Mouse (Mus musculus) intestine, embryonic 14.5 days (tissue): ENCODE results near the gene Mrpl48. TPM values are rescaled to one million over a fixed set of nuclear protein-coding genes. Genes with fewer than 3 reads are reported as not detected.
A peak's percentile ranks its signal among the peaks of the same experiment; 100 is the strongest.

Experiments used
- ATAC-seq: fragments of 200-750 bp; cut with Nextera tagmentation; replicated peaks from 2 replicates; pipeline ENCODE4 v1.8.0; 2017; ENCODE audit warnings: low read depth, moderate number of reproducible peaks, moderate TSS enrichment, moderate library complexity; ENCODE audit not compliant: low FRiP score, low TSS enrichment
- DNase-seq: peaks from one replicate; pipeline ENCODE4 v3.0.0-alpha.2; 2018; ENCODE audit warnings: low spot score
- H3K27ac ChIP-seq: fragments of 300-500 bp; sonication (generic); 2 replicates; pipeline ENCODE4 v1.5.1; 2014; ENCODE audit warnings: low read depth, mild to moderate bottlenecking, control low read depth
- H3K27me3 ChIP-seq: fragments of 300-500 bp; sonication (generic); replicated peaks from 2 replicates; pipeline ENCODE4 v1.6.1; 2014; ENCODE audit warnings: low read length, control low read depth; ENCODE audit not compliant: control insufficient read depth, insufficient read depth
- H3K36me3 ChIP-seq: fragments of 300-500 bp; sonication (generic); 2 replicates; pipeline ENCODE4 v1.6.1; 2014; ENCODE audit warnings: low read length, control low read depth; ENCODE audit not compliant: control insufficient read depth, insufficient read depth
- H3K4me1 ChIP-seq: fragments of 300-500 bp; sonication (generic); replicated peaks from 2 replicates; pipeline ENCODE4 v1.6.1; 2014; ENCODE audit warnings: low read length, control low read depth, mixed read lengths; ENCODE audit not compliant: control insufficient read depth, insufficient read depth
- H3K4me2 ChIP-seq: fragments of 300-500 bp; sonication (generic); 2 replicates; pipeline ENCODE4 v1.6.1; 2014; ENCODE audit warnings: low read length
- H3K4me3 ChIP-seq: fragments of 300-500 bp; sonication (generic); 2 replicates; pipeline ENCODE4 v1.5.1; 2014; ENCODE audit warnings: low read depth, low read length, control low read depth, mixed read lengths
- H3K9ac ChIP-seq: fragments of 300-500 bp; sonication (generic); 2 replicates; pipeline ENCODE4 v1.6.1; 2014; ENCODE audit warnings: mild to moderate bottlenecking, low read length
- H3K9me3 ChIP-seq: fragments of 300-500 bp; sonication (generic); 2 replicates; pipeline ENCODE4 v1.6.1; 2016; ENCODE audit warnings: low read length, control low read depth; ENCODE audit not compliant: control insufficient read depth
- WGBS: fragments of 180-500 bp; shearing (Covaris S2); extraction: QIAGEN DNeasy Blood & Tissue Kit; methylation state at CpG from one replicate; pipeline ENCODE4 v1.1.7; 2014; 5-methylcytosine and 5-hydroxymethylcytosine counted together
- polyA plus RNA-seq: library from polyadenylated mRNA; unstranded; fragments of >200 nt; fragmentation: Nextera tagmentation; extraction: Ambion mirVana; gene quantifications from 2 replicates; pipeline ENCODE4 v1.2.1, GENCODE M21; 2014

The Mrpl48 gene
- polyA plus RNA-seq, 1 experiment from 2014 or later, result 89.4 TPM

DNA sequence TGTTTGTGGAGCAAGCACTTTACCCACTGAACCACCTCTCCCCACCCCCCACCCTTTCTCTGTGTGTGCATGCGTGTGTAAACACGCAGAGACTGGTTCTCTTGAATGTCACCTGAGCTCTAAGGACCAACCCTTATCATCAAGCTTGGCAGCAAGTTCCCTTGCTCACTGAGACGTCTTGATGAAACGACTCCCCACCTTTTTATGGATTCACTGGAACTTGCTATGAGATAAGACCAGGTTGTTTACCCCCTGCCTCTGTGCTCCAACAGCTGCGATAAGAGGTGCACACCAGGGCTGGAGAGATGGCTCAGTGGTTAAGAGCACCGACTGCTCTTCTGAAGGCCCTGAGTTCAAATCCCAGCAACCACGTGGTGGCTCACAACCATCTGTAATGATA, 87.9 kb downstream of the Mrpl48 start:
- H3K36me3 ChIP-seq, result no peaks in the 10 kb centered on the region
- DNase-seq, result no peak
- H3K4me2 ChIP-seq, result no peak overlapping the region
- no peak overlapping the region for H3K4me3 ChIP-seq
- H3K9ac ChIP-seq, result no peak overlapping the region
- H3K27me3 ChIP-seq, result no peaks in the 10 kb centered on the region
- peak; percentile 18; the same call in 1 of the 2 replicates for ATAC-seq
- no peak overlapping the region for H3K27ac ChIP-seq
- H3K9me3 ChIP-seq, result no peaks in the 10 kb centered on the region
- H3K4me1 ChIP-seq, result no peaks in the 10 kb centered on the region
- 56% methylated on average over 7 of the region's 7 CpGs for WGBS

- Histone ChIP-seq H3K27ac (no peak within 1 kb of the TSS), H3K9ac (no peak within 1 kb of the TSS), H3K4me1 (no peaks in the 10 kb centered on the region), H3K4me3 (no peak within 1 kb of the TSS), H3K4me2 (no peak within 1 kb of the TSS), H3K9me3 (no peaks in the 10 kb centered on the region), H3K36me3 (no peaks in the 10 kb centered on the region), H3K27me3 (no peaks in the 10 kb centered on the region)
- no peak for DNase-seq
- 50% methylated on average over 11 of the region's 11 CpGs for WGBS
- ATAC-seq, result peak; percentile 32; the same call in 1 of the 2 replicates
These were observed 93.5 kb downstream of the Mrpl48 start, which contains the start of gene Dnajb13 for GRCm38 (mm10) chr7:100514573-100514972. Gene Dnajb13 (minus strand): TSS chr7:100514960.

GRCm38 (mm10) chr7:100511602-100512001, 96.5 kb downstream of the Mrpl48 start:
- Histone ChIP-seq H3K4me3 (no peak overlapping the region), H3K27ac (no peak overlapping the region), H3K4me2 (no peak overlapping the region), H3K36me3 (no peaks in the 10 kb centered on the region), H3K9ac (no peak overlapping the region), H3K9me3 (no peaks in the 10 kb centered on the region), H3K4me1 (no peaks in the 10 kb centered on the region), H3K27me3 (no peaks in the 10 kb centered on the region)
- ATAC-seq (no peak), DNase-seq (no peak)
- 72% methylated on average over 8 of the region's 8 CpGs for WGBS

GRCm38 (mm10) chr7:100508670-100509069, 99.4 kb downstream of the Mrpl48 start:
- H3K27me3 ChIP-seq, result no peaks in the 10 kb centered on the region
- H3K4me2 ChIP-seq, result no peak overlapping the region
- H3K36me3 ChIP-seq, result no peaks in the 10 kb centered on the region
- DNase-seq (no peak), ATAC-seq (no peak)
- H3K9me3 ChIP-seq, result no peaks in the 10 kb centered on the region
- no peaks in the 10 kb centered on the region for H3K4me1 ChIP-seq
- no peak overlapping the region for H3K4me3 ChIP-seq
- H3K9ac ChIP-seq, result no peak overlapping the region
- H3K27ac ChIP-seq, result no peak overlapping the region
- WGBS, result 53% methylated on average over 3 of the region's 3 CpGs

- H3K36me3 ChIP-seq, result no peaks in the 10 kb centered on the region
- H3K27ac ChIP-seq, result no peak overlapping the region
- no peaks in the 10 kb centered on the region for H3K9me3 ChIP-seq
- ATAC-seq (no peak), DNase-seq (no peak)
- no peaks in the 10 kb centered on the region for H3K4me1 ChIP-seq
- H3K4me3 ChIP-seq, result no peak overlapping the region
- no peak overlapping the region for H3K4me2 ChIP-seq
- H3K27me3 ChIP-seq, result no peaks in the 10 kb centered on the region
- WGBS, result 70% methylated on average over 4 of the region's 4 CpGs
- H3K9ac ChIP-seq, result no peak overlapping the region
These were observed 101.6 kb downstream of the Mrpl48 start for GRCm38 (mm10) chr7:100506494-100506893.

GRCm38 (mm10) chr7:100504740-100505487, 103.2 kb downstream of the Mrpl48 start:
- Histone ChIP-seq H3K27ac (no peak overlapping the region), H3K9me3 (no peaks in the 10 kb centered on the region), H3K9ac (no peak overlapping the region), H3K4me3 (no peak overlapping the region), H3K36me3 (no peaks in the 10 kb centered on the region), H3K4me1 (no peaks in the 10 kb centered on the region), H3K27me3 (no peaks in the 10 kb centered on the region), H3K4me2 (no peak overlapping the region)
- ATAC-seq, result no peak
- no peak for DNase-seq
- 78% methylated on average over 13 of the region's 13 CpGs for WGBS

- H3K9ac ChIP-seq, result no peak overlapping the region
- H3K36me3 ChIP-seq, result peaks cover 12% of the 10 kb centered on the region
- DNase-seq, result no peak
- no peak overlapping the region for H3K4me2 ChIP-seq
- H3K27ac ChIP-seq, result no peak overlapping the region
- no peak for ATAC-seq
- 87% methylated on average over 5 of the region's 5 CpGs for WGBS
- H3K27me3 ChIP-seq, result no peaks in the 10 kb centered on the region
- H3K4me3 ChIP-seq, result no peak overlapping the region
- no peaks in the 10 kb centered on the region for H3K9me3 ChIP-seq
- no peaks in the 10 kb centered on the region for H3K4me1 ChIP-seq
These were observed 105.0 kb downstream of the Mrpl48 start for GRCm38 (mm10) chr7:100503076-100503475.

DNA sequence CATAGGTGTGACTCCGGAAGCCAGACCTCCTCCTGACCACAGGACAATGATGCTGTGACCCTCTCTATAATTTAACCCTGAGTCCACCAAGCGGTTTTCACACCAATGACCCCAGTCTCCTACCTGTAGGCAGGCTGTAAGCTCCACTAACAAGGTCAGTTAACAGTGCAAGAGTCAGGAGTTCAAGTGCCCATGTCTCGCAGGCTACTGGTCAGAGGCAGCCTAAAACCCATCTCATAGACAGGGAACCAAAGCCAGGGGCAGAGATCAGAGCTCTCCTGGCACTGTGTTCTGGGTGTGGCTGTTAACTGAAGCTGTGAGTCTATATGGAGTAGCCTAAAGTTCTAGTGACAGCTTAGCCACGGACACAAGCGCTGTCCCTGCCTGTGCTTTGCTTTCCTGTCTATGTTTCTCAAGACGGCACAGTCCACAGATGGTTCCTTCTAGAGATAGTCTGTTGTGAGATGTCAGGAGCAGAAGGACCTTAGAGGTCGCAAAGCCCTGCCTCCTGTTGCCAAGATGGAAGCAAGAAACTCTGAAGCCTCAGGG, 105.7 kb downstream of the Mrpl48 start:
- H3K9me3 ChIP-seq, result no peaks in the 10 kb centered on the region
- H3K27ac ChIP-seq, result no peak overlapping the region
- DNase-seq, result no peak
- H3K27me3 ChIP-seq, result no peaks in the 10 kb centered on the region
- H3K9ac ChIP-seq, result no peak overlapping the region
- 79% methylated on average over 7 of the region's 7 CpGs for WGBS
- H3K4me3 ChIP-seq, result no peak overlapping the region
- peaks cover 18% of the 10 kb centered on the region for H3K36me3 ChIP-seq
- H3K4me1 ChIP-seq, result no peaks in the 10 kb centered on the region
- no peak for ATAC-seq
- no peak overlapping the region for H3K4me2 ChIP-seq
